Mouse (Mus musculus) heart, postnatal 0 days (tissue): Measurements from ENCODE around the gene Nrg4.

Experiments used
- CTCF ChIP-seq: IDR thresholded peaks from 2 replicates; pipeline ENCODE4 v1.5.1; 2016; ENCODE audit warnings: antibody characterized with exemption, control low read depth, low read depth
- EP300 ChIP-seq: IDR thresholded peaks from 2 replicates; pipeline ENCODE4 v1.6.1; 2016; ENCODE audit warnings: antibody characterized with exemption, low read depth

GRCm38 (mm10) chr9:55291966-55292365 is 34.7 kb downstream of the Nrg4 start:
- TF ChIP-seq EP300 (no peak), CTCF (no peak)
